Mouse (Mus musculus): ENCODE measurements around the gene Clnk. TPM values are rescaled to one million over a fixed set of nuclear protein-coding genes. Genes with fewer than 3 reads are reported as not detected.
"Not testable (repeated sequence)": the region's sequence is repeated elsewhere in the genome, so short reads cannot be mapped to it uniquely, and the experiment has no call there.

Clnk gene
- not detected for total RNA-seq (2022)

DNA sequence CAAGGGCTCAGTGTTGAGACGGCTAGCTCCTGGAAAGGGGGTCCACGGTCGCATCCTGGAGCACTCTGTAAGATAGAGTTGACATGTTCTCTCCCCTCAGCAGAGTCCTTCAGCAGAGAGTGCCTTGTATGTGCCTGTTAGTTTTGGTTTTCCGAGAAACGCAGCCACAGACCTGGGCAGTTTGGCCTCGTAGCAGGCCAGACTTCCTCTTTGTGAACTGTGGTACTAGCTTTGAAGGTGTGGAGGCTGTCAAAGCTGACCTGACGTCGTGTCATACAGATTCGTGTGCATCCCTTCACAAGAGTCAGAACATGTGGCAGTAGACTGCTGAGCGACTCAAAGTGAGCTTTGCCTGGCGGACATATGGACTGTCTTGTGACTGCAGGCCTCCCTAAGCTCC, at the start of gene Clnk:
Gene Clnk (minus strand): TSS at position 191 of the 400 bp plus-strand sequence.
- DNase-seq (ENCODE audit: low spot score), result no peak

DNA sequence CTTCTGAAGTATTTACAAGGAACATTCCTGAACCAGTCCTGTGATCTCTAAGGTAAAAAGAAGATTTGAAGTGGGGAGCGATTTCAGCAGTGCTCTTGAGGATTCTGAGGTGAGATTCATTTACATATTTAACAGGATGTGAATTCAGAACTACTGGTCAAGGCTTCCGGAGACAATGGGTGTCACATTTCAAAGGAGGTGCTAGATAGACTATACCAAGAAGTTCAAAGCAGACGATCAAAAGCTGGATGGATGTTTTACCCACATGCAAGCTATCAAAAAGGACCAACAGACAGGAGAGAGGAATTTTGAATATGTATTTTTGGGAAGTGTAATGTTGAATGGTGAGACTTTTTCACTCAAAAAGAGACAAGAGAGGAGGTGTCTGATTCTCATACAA, 28.7 kb upstream of the Clnk start:
- no peak for DNase-seq (ENCODE audit: low spot score)

GRCm38 (mm10) chr5:38904528-38905044, 28.0 kb upstream of the Clnk start:
- no peak for DNase-seq (ENCODE audit: low spot score)

GRCm38 (mm10) chr5:38902889-38903288, 26.3 kb upstream of the Clnk start:
- DNase-seq (ENCODE audit: low spot score), result peak; percentile 58

GRCm38 (mm10) chr5:38899051-38899450, 22.4 kb upstream of the Clnk start:
- DNase-seq (ENCODE audit: low spot score), result no peak

DNA sequence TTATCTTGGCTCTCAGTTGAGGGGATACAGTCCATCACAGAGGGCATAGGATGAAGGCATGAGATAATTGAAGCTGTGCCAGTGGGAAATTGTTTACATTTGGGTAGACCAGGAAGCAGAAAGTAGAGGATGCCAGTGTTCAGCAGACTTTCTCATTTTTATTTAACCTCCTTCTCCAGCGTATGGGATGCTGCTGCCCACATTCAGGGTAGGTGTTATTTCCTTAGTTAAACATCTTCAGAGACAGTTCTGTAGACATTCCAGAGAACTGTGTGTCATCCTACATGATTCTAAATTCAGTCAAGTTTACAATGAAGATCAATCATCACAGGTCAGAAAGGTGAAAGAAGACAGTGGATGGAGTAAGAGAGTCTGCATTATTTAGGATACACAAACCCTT, 12.0 kb upstream of the Clnk start:
- DNase-seq (ENCODE audit: low spot score), result no peak

- no peak for DNase-seq (ENCODE audit: low spot score)
Observed at GRCm38 (mm10) chr5:38886623-38887275, 10.1 kb upstream of the Clnk start.

DNA sequence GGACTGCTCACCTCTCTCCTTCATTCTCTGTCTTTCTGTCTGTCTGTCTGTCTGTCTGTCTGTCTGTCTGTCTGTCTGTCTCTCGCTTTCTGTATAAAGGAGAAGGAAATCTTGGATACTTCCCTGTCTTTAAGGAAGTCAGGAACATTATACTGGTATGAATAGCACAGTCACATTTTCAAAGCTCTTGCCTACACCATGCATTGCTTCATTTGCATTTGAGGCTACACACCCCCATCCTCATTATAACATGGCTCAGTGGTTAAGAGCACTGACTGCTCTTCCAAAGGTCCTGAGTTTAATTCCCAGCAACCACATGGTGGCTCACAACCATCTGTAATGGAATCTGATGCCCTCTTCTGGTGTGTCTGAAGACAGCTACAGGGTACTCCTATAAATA, 6.0 kb upstream of the Clnk start:
- not testable (repeated sequence) for DNase-seq (ENCODE audit: low spot score)

- peak; percentile 54 for DNase-seq (ENCODE audit: low spot score)
Observed at GRCm38 (mm10) chr5:38881728-38882620, 5.4 kb upstream of the Clnk start.

GRCm38 (mm10) chr5:38881416-38881727, 4.8 kb upstream of the Clnk start:
- DNase-seq (ENCODE audit: low spot score), result no peak

- no peak for DNase-seq (ENCODE audit: low spot score)
Observed at GRCm38 (mm10) chr5:38879989-38880706, 3.5 kb upstream of the Clnk start.

DNA sequence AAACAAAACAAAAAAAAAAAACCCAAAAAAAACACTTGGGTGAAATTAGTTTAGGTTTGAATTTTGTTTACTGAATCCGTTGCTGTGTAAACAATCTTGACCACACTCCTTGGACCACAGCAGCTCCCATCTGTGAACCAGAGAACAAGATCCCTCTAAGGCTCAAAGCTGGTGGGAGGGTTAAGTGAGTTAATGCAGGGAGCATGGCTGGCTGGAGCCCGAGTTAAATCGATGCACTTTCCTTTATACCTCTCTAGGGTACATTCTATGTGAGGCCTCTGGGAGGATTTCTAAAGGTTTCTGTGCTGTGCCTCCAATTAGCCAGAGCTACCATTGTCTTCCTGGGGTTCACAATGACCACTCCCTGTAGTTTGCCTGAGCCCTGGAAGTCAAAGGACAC, 1.2 kb downstream of the Clnk start:
- no peak for DNase-seq (ENCODE audit: low spot score)

- DNase-seq (ENCODE audit: low spot score), result no peak
Observed at GRCm38 (mm10) chr5:38874931-38875330, 1.7 kb downstream of the Clnk start.

DNA sequence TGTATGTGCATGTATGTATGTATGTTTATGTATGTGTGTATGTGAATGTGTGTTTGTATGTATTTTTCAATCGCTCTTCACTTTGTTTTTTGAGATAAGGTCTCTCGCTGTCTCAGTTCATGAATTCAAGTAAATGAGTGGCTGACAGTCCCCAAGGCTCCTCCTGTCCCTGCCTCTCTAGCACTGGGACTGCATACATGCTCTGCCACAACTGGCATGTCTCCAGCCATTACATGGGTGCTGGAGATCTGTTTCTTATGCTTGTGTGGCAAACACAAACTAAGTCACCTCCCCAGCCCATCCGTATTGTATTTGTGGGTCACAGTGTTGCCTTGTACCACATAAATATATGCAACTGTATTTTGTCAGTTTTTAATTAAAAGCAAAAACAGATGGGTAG, 3.7 kb downstream of the Clnk start:
- no peak for DNase-seq (ENCODE audit: low spot score)

GRCm38 (mm10) chr5:38871591-38871990, 5.0 kb downstream of the Clnk start:
- no peak for DNase-seq (ENCODE audit: low spot score)

GRCm38 (mm10) chr5:38870485-38870884, 6.1 kb downstream of the Clnk start:
- DNase-seq (ENCODE audit: low spot score), result no peak

- DNase-seq (ENCODE audit: low spot score), result no peak
Observed at GRCm38 (mm10) chr5:38869976-38870375, 6.6 kb downstream of the Clnk start.

DNA sequence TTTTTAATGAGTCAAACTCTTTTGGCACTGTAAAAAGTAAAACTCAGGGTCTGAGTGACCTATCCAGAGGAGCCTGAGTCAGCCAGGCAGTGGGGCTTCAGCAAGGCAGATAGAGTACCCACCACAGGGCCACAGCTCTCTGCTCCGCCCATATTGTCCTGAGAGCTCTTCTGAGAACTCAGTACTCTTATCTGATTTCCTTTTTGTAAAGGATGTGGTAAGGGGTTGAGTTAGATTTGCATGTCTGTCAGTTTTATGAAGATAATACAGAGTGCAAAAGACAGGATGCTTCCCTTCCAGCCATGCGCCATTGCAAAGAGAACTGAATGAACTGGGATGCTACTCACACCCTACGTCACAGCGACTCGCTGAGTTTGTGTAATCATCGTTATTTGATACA, 12.0 kb downstream of the Clnk start:
- DNase-seq (ENCODE audit: low spot score), result no peak

DNA sequence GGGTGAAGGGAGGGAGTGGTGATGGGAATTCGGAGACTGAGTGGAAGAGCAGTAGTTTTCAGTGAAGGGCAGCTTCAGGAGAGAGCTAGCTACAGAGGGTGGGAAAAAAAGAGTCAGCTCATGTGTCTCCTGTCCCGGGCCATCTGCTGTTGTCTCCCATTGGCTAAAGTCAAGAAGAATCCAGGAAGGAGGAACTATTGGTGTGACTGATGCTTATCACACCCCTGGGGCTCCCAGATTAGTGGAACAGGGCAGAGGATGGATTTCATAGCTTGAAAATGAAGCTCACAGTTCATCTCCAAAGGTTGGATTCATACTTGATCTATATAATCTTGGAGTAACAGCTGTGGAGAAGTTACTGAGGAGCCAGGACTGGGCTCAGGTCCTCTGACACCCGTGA, 13.6 kb downstream of the Clnk start:
- no peak for DNase-seq (ENCODE audit: low spot score)

GRCm38 (mm10) chr5:38862288-38862985, 14.2 kb downstream of the Clnk start:
- no peak for DNase-seq (ENCODE audit: low spot score)

- no peak for DNase-seq (ENCODE audit: low spot score)
Observed at GRCm38 (mm10) chr5:38858015-38858721, 18.4 kb downstream of the Clnk start.
